Mouse (Mus musculus) cortical plate, adult 2 months (tissue): ENCODE results near the gene Lrrc36. TPM values are rescaled to one million over a fixed set of nuclear protein-coding genes. Genes with fewer than 3 reads are reported as not detected.

Experiments
- H3K27ac ChIP-seq: fragments of 200-500 bp; 2 replicates; pipeline ENCODE4 v1.5.1; 2012; ENCODE audit warnings: low read length, control low read depth, inconsistent platforms; ENCODE audit not compliant: insufficient read depth
- H3K4me1 ChIP-seq: fragments of 200-500 bp; 2 replicates; pipeline ENCODE4 v1.6.1; 2011; ENCODE audit warnings: low read length; ENCODE audit not compliant: control insufficient read depth, insufficient read depth
- H3K4me3 ChIP-seq: fragments of 200-500 bp; 2 replicates; pipeline ENCODE4 v1.5.1; 2011; ENCODE audit warnings: mild to moderate bottlenecking, low read length, control low read depth; ENCODE audit not compliant: insufficient read depth
- CTCF ChIP-seq: fragments of 200-500 bp; IDR thresholded peaks from 2 replicates; pipeline ENCODE4 v1.5.1; 2011; ENCODE audit warnings: mild to moderate bottlenecking, control low read depth, low read length; ENCODE audit not compliant: insufficient read depth; ENCODE audit errors: extremely low read depth
- POLR2A ChIP-seq: fragments of 200-500 bp; IDR thresholded peaks from 2 replicates; pipeline ENCODE4 v1.6.1; 2011; ENCODE audit warnings: mild to moderate bottlenecking, low read length, control low read depth; ENCODE audit not compliant: insufficient read depth; ENCODE audit errors: extremely low read depth
- polyA plus RNA-seq: library from polyadenylated mRNA; depleted of rRNA; stranded (reverse); fragments of >200 nt; gene quantifications from 2 replicates; pipeline ENCODE4 v1.2.3, GENCODE M21; 2012

Lrrc36 gene
- polyA plus RNA-seq, 1 experiment = 0.94 TPM

DNA sequence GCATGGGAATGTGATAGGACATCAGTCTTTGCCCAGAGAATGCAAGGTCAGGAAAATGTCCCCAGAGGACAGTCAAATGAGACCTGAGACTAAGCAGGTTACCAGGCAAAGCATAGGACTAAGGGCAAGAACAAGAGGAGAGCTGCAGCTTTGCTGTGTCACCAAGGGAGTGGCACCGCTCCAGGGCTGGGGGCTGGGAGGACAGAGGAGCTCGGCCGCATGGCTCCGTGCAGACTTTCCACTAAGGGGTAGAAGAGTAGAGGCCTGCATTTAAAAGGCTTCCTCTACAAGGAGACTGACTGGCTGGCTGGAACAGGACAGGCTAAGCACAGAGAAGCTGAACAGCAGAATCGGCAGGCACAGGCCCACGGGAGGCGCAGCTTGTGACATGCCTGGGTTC is 51.2 kb downstream of the Lrrc36 start:
- Histone ChIP-seq H3K4me3 (no peak overlapping the region), H3K4me1 (peaks cover 8% of the 10 kb centered on the region), H3K27ac (no peak overlapping the region)
- TF ChIP-seq CTCF = no peak
- TF ChIP-seq POLR2A = no peak

DNA sequence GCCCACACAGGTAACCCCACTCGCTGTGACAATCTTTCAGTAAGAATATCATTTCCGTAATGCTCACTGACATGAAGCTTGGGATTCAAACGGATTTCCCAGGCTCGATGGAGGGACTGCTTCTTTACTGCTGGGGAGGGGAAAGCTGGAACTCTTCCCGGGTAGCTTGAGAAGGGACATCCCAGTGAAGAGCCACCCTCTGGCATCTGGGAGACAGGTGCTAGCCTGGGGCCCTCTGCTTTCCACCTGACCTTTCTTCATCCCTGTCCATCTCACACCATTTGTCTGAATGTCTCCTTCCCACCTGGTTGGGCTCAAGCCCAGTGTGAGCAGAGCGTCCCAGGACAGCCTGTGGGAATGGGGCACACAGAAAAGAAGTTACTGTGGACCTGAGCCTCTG is 52.9 kb downstream of the Lrrc36 start:
- Histone ChIP-seq H3K27ac (peak overlapping the region; percentile 80), H3K4me3 (no peak overlapping the region), H3K4me1 (peaks cover 13% of the 10 kb centered on the region)
- no peak for TF ChIP-seq CTCF
- TF ChIP-seq POLR2A = no peak

DNA sequence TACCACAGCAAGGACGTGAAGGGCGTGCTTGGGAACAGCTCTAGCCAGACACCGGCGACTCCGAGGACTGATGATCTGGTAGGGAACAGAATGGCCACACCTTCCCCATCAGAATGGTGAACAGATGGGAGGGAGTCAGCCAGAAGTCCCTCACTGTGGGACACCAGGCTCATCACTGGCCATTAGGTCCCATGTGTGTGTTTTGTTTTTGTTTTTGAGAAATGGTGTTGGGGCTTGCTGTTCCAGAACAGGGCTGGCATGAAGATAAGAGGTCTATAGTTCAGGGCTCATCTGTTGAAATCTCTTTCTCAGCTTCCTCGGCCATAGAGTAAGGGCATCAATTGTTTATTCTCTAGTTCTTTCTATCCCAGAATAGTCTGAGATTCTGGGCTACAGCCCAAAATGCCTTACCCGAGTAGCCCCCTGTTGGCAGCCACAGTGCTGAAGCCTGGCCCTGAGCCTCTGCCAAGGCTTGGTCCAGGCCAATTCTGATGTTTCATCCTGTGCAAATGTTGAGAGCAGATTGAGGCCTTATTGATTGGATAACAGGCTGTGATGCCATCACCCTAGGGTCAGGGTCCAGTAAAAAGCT is 53.4 kb downstream of the Lrrc36 start:
- Histone ChIP-seq H3K4me3 (no peak overlapping the region), H3K4me1 (peaks cover 13% of the 10 kb centered on the region), H3K27ac (peak overlapping the region; percentile 80; the same call in 1 of the 2 replicates)
- TF ChIP-seq CTCF (no peak), POLR2A (no peak)

DNA sequence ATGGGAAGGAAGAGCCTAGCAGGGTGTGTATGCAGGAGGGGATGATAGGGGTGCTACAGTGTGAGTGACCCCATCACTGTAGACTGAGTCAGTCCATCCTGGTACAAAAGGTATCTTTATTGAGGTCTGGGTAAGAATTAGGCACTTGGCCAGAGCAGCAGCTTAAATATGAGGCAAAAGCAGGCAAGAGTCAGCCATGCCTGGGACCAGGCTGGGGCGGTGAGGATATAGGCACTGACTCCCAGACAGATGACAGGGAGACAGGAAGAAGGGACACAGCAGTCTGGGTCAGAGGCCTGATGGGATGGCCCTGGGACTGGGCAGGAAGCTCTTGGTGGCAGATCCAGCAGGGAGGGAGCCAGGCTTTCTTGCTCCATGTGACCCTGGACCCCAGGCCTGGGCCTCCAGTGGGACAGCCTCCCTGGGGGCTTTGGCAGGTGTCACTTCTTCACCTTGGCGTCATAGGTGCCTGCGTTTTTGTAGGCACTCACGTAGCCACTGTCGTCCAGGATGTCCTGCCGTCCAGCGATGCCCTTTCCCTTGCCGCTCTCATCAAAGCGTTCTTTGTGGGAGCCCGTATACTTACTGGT is 54.1 kb downstream of the Lrrc36 start:
- Histone ChIP-seq H3K4me1 (peaks cover 13% of the 10 kb centered on the region), H3K27ac (no peak overlapping the region), H3K4me3 (no peak overlapping the region)
- TF ChIP-seq POLR2A = no peak
- no peak for TF ChIP-seq CTCF

DNA sequence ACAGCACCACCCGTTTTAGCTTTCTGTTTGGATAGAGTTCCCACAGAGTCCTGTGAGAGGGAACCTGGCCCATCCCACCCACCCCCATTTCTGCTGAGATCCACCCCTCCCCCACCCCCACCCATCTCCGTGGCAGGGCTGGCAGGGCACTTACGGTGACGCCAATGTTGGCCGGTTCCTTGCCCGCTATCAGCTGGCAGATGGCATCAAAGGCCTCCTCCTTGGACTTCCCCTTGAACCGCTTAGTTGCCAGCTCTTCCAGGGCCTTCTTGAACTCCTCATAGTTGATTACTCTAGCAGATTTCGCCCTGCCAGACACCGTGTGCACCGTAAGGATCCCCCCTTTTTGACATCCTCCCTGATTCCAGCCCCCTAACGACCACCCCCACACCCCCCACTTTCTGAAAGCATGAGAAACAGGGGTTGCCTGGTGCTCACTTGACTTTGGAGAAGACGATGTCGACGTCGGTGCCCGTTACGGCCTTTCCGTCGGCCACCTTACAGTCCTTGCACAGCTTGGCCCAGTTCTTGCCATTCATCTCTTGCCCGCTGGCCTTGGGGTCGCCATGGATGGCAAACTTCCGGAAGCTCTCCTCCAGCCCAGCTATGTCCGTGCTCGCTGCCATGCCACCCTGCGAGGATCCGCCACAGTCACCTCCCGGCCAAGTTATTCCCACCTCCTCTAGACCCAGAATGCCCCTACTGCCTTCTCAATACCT is 54.8 kb downstream of the Lrrc36 start:
- TF ChIP-seq CTCF (no peak), POLR2A (no peak)
- Histone ChIP-seq H3K4me1 (peaks cover 13% of the 10 kb centered on the region), H3K27ac (peak overlapping the region; percentile 36; the same call in 1 of the 2 replicates), H3K4me3 (no peak overlapping the region)

DNA sequence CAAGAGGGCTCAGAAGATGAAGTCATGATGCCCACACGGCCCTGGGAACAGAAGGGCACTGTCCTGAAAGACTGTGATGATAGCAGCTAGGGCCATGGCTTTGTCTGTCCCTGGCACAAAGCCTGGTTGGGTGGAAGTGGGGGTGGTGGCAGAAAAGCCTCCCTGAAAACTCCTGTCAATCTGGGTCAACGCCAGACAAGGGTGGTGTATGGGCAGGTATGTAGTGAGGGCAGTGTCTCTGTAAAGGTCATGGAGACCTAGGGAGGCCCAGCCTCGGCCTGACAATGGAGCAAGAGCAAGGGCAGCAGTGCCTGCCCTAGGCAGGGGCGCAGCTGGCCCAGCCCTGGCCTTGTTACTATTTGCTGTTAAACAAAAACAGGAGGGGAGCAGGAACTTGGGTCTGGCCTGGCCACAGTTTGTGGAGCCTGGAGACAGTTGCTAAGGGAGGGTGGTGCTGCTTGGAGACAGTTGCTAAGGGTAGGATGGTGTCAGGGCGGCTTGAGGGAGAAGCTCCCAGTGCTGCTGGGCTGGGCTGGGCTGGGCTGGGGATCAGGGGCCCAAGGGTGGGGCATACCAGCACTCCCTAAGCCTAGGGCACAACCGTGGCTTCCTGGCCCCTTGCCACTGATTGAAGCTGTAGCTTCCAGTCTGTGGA is 55.8 kb downstream of the Lrrc36 start:
- peak overlapping the region; percentile 42; the same call in 1 of the 2 replicates for H3K4me3 ChIP-seq
- H3K4me1 ChIP-seq = peaks cover 13% of the 10 kb centered on the region
- TF ChIP-seq POLR2A = no peak
- TF ChIP-seq CTCF = no peak
- peak overlapping the region; percentile 82 for H3K27ac ChIP-seq

DNA sequence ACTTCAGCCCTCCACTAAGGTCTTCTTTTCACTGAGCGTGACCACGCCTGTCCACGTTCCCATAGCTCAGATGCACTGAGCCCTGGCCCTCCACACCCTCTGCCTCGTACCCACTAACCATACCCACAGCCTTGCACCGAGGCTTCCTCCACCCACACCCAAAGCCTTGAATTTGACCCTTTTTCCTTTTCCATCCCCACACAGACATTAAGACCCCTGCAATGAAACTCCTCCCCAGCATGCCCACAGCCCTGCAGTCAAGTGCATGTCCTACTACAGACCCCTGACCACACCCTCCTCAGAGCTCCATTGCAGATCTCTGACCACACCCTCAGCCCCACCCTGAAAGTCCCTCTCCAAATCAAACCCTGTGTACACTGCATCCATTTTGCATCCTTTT is 56.4 kb downstream of the Lrrc36 start:
- Histone ChIP-seq H3K4me3 (peak overlapping the region; percentile 42), H3K27ac (0 out of 2 replicates have a peak overlapping the region, but pooled peaks have one; percentile 9), H3K4me1 (peaks cover 14% of the 10 kb centered on the region)
- TF ChIP-seq CTCF = no peak
- no peak for TF ChIP-seq POLR2A

DNA sequence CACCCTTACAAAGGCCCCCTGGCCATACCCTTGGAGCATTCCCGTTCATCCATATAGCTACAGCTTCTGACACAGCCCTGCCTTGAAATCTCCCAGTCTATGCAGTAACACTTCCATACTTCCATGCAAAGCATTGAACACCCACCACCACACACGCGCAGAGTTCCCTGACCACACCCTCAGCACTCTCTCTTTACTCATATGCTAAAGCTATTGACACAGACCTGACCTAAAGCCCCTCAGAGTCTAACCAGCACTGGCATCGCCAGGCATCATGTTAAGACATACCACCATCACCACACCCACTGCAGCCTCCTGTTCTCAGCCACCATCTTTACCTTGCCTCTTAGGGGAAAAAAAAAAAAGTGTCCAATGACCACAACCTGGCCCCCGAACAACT is 56.9 kb downstream of the Lrrc36 start:
- Histone ChIP-seq H3K4me3 (peak overlapping the region; percentile 42), H3K27ac (no peak overlapping the region), H3K4me1 (peaks cover 14% of the 10 kb centered on the region)
- TF ChIP-seq CTCF (no peak), POLR2A (no peak)

DNA sequence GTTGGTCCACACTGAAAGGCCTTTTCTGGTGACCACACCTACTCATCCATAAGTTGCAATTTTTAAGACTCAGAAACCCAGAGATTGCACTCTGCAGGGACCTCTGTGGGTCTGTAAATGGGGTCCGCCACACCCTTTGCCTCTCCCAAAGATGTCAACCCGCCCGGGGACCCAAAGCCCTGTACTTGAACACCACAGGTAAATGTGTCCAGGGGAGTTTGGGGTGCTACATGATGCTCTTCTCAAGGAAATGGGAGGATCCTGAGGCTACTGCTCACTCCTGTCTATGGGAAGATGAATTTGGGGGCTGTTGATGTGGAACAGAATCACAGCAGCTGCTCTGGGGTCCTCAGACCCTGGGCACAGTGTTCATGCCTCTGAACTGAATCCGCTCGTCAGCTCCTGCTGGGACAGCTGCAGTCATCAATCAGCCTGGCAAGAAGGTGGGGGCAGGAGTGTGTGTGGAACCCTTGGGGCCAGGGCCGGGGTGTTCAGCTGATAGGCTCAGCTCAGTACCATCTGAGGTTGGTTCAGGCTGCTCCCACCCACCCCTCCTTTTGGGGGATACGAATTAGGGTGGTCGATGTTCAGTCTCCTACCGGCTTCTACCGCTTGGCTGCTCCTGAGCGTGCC is 57.4 kb downstream of the Lrrc36 start:
- no peak for TF ChIP-seq POLR2A
- TF ChIP-seq CTCF = no peak
- Histone ChIP-seq H3K4me3 (peak overlapping the region; percentile 42), H3K27ac (no peak overlapping the region), H3K4me1 (peaks cover 14% of the 10 kb centered on the region)
